Mouse (Mus musculus) urinary bladder, adult 18-20 months (tissue): ENCODE measurements at regions not wholly inside any gene's neighbourhood (a gene's known extent, or its start where the extent isn't known, plus 50 kb on each side); places are given as distances from the start of the nearest gene placed in this dataset.
"Not testable (repeated sequence)": the region's sequence is repeated elsewhere in the genome, so short reads cannot be mapped to it uniquely, and the experiment has no call there.

Experiments
- DNase-seq, 2 experiments: peaks; one replicate each; pipeline ENCODE4 v3.0.0; 2022; ENCODE audit warnings: low spot score in 2 of 2, mixed read lengths in 2 of 2

GRCm38 (mm10) chr7:116680523-116680922, 176.4 kb downstream of the Nucb2 start:
- no peak for DNase-seq

- DNase-seq = no peak
Measured at GRCm38 (mm10) chr7:116681268-116681667, 177.1 kb downstream of the Nucb2 start.

- DNase-seq = no peak
Measured at GRCm38 (mm10) chr7:116700409-116700808, 196.2 kb downstream of the Nucb2 start.

GRCm38 (mm10) chr7:116701466-116702342, 197.5 kb downstream of the Nucb2 start:
- peak; percentile 5 to 59 for DNase-seq

DNA sequence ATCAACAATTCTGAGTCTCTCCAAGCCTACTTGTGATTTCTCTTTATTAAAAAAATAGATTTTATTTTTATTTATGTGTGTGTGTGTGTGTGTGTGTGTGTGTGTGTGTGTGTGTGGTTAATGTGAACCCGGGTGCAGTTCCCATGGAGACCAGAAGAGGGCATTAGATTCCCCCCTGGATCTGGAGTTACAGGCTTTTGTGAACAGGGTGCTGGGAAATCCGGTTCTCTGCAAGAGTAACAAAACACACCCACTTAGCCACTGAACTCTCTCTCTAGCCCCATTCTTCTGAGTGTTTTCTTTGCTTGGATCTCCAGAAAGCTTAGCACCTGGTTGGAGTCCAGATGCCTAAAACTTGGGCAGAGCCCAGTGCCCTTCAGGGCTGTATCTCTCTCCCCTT, 198.4 kb downstream of the Nucb2 start:
- no peak for DNase-seq

DNA sequence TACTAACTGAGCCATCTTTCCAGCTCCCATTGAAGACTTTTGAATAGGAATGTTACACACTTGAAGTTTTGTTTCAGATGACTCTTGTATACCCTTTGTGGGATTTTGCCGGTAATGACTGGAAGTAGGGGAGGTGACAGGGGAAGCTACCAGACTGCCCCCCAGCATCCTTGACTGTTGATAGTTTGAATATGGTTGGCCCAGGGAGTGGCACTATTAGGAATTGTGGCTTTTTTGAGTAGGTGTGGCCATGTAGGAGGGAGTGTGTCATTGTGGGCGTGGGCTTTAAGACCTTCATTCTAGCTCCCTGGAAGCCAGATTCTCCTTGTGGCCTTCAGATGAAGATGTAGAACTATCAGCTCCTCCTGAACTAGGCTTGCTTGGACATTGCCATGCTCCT, 207.4 kb downstream of the Nucb2 start:
- no peak for DNase-seq

- DNase-seq = no peak
Measured at GRCm38 (mm10) chr7:116713200-116713599, 209.0 kb downstream of the Nucb2 start.

DNA sequence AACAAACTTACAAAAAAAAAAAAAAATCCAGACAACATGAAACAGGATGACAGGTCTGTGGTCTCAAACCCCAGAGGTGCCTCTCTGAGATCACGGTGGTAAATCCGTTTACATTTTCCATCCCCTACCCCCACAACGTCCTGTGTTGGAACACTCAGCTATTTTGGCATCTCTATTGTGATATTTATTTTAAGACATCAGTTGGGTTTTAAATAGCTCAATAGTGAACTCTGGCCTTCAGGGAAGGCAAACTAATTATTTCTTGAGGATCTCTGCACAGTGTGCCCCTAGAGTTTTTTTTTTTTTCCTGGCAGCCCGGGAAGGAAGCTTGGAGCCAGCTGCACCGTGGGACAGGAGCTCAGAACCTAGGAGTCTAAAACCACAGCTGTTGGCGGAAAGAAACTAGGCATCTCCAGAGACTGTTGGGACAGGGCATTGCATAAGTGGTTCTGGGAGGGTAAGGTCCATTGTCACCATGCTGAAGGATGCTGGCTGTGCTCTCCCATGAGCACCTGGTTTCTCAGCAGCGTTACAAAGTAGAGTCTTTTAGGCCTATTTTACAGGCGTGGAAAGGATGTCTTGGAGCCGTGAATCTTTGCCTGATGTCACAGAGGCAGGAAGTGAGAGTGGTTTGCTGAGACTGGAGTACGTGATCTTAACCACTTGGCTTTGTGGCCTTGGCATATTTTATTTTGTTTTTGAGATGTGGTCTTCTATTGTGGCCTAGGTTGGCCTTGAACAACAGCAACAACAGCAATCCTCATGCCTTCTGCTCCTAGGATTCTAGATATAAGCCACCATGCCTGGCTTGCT, 211.3 kb downstream of the Nucb2 start:
- no peak for DNase-seq

GRCm38 (mm10) chr7:116728379-116728778, 224.2 kb downstream of the Nucb2 start:
- DNase-seq = no peak

DNA sequence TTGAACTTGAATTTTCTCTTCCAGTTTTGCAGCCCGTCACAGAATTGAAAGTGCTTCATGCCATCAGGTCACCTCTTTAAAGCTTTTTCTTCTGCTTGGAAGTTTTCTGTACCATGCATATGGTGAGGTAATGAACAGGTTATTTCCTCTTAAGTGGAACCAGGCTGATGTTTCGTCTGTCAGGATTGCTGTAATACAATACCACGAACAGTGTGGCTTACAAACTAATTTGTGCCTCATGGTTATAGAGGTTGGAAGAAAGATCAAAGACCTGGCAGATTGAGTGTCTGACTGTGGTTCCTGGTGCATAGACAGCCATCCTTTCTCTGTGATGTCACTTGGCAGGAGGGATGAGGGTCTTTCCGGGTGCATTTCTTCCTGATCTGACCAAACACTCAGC, 225.6 kb downstream of the Nucb2 start:
- DNase-seq = no peak

DNA sequence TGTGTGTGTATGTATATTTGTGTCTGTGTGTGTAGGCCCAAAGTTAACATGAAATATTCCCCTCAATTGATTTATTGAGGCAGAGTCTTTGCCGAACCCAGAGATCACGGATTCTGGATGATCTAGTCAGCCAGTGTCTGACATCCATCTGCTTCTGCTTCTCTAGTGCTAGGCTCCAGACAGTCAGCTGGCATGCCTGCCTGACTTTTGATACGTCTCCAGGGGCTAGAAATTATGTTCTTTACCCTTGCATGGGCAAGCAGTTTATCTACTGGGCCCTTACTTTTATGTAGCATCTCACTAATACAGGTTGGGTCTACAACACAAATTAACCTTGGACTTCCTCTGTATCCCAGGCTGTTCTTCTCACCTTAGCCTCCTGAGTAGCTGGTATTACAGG, 231.5 kb downstream of the Nucb2 start:
- no peak for DNase-seq

DNA sequence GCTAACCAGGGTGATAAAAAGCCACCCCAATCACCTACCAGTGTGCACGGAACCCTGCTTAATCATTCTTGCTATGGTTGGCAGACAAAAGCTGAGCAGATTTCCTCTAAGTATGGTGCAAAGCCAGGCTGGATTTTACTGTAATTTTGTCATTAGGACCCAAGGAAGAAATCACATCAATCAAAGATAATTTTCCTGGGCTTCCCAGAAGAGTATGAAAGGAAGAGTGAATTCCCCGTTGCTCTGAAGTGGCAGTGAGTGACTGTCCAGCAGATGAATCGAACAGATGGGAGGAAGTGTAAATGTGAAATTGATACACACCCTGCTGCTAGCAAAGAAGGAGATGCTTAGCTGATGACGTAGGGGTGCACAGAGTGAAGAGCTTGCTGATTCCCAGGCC, 232.2 kb downstream of the Nucb2 start:
- DNase-seq = no peak

DNA sequence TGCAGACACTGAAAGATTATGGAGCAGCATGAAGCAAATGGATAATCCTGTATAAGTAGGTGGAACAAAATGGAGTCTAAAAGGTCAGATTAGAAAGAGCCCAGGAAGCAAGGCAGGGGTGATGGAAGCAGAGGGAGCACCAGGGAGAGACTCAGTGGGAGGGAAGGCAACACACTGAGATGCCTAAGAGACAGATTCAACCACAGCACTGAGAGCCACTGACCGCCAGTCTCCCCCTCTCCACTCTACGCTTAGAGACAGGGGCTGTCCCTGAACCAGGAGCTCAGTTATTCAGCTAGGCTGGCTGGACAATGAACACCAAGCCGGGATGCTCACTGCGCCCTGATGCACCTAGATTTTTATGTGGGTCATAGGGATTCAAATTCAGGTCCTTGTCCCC, 233.8 kb downstream of the Nucb2 start:
- DNase-seq = no peak

- DNase-seq = no peak
Measured at GRCm38 (mm10) chr7:116754556-116754955, 250.4 kb downstream of the Nucb2 start.

DNA sequence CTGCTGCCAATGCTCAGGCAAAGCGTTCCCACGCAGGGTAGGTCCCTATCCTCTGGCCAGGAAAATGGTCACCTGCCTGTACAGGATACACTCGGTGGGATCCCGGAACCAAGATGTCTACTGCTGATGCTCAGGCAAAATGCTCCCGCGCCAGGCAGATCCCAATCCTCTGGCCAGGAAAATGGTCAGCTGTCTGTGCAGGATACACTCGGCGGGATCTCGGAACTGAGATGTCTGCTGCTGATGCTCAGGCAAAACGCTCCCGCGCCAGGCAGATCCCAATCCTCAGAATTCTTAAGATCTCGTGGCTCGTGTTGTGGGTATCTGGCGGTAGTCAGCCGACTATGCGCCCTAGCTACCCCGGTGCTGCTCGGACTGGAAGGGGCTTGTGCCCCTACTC, 288.0 kb downstream of the Nucb2 start:
- DNase-seq = not testable (repeated sequence)

DNA sequence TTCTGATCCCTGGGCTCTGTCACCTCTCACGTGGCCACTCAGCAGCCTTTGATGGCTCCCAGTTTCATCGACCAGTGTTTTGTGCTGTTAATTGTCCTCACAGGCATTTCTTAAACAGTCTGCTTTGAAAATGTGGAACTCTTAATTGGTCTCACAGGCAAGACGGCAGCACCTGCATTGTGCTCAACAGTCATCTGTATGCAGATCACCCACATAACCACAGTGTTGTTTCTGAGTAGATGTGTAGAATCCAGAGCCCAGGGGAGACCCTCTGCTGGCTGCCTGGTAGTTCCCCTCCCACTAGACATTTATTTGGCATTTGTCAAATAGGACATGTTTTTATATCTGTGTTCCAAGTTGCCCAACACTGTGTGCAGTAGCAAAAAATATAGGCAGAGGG, 304.3 kb downstream of the Nucb2 start:
- DNase-seq = no peak

DNA sequence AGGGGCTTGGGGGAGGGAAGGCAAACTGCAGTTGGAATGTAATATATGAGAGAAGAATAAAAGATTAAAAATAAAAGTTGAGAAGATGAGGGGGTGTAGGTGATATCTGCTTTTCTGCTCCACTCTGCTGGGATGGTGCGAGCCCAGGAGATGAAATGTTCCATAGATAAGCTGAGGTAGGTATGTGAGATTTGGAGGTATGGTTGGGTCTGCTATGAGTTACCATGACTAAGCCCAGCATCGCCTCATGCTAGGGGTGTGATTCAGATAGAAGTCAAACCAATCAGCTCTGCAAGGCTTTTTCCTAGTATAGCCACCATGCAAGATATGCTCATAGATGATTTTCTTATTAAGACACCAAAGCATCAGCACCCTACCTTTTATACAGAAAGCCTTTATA, 312.3 kb downstream of the Nucb2 start:
- no peak for DNase-seq

- DNase-seq = no peak
Measured at GRCm38 (mm10) chr7:116817991-116818390, 313.8 kb downstream of the Nucb2 start.

DNA sequence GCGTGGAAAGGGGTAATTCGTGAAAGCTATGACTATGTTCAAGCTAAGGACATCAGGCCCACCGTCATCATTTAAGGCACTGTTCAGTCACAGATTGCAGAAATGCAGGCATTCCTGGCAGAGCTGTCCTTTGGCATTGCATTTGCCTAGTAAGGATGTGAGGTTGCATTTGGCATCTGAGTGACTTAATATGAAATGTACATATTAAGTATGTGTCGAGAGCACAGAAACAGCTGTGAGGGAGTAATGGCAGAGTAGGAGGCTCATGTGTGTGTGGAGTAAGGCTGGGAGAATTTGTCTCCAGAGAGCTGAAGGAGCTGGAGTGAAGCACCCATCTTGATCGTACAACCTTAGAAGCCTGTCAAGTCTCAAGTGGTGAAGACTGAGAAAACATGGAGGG, 316.4 kb downstream of the Nucb2 start:
- no peak for DNase-seq

- no peak for DNase-seq
Measured at GRCm38 (mm10) chr7:116842894-116843293, 338.7 kb downstream of the Nucb2 start.

DNA sequence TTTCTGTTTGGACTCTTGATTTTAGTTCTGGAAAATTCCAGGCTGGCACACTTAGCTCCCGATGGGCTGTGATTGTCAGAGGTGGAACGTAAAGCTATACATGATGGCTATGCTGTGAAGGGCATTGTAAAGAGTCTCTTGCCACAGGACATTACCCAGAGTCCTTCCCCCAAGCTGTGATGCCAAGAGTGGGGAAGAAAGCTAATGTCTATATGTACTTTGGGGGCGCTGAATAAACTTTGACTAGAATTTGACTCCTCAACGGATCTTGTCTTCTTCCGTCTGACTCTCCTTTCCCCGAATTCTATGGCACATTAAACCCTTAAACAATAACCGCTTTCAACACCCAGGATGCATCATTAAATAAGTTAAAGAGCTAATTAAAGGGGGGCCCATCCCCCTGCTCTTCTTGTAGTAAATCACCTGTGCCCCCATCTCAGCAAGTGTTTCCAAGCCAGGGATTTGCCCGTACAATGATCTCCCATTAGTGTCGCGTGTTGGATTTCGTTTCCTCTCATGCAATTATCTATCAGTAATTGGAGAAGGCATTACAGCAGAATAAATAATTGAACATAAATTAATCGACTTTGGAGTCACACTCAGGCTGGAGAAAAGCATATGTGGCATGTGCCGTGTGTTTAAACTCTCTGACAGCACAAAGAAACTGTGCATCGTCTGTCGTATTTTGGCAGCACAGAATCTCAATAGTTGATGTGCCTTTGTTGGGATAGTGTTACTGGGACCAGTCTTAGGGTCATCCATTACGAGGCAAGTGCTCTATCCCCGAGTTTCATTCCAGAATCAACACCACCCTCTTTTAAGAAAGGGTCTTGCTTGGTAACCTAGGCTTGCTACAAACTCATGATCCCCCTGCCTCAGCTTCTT, 343.9 kb downstream of the Nucb2 start:
- DNase-seq = no peak

GRCm38 (mm10) chr7:116853351-116853750, 349.2 kb downstream of the Nucb2 start:
- no peak for DNase-seq
